Mouse (Mus musculus): Measurements from ENCODE around the gene Itsn1. TPM values are rescaled to one million over a fixed set of nuclear protein-coding genes. Genes with fewer than 3 reads are reported as not detected.
A peak's percentile ranks its signal among the peaks of the same experiment; 100 is the strongest.

Itsn1 gene
- polyA plus RNA-seq, 1 experiment from 2014 or later: 24.5 TPM

GRCm38 (mm10) chr16:91738505-91738904 is 9.4 kb downstream of the Itsn1 start:
- Histone ChIP-seq H3K9me3 (ENCODE audit: control insufficient read depth, low read length) (no peaks in the 10 kb centered on the region), H3K36me3 (ENCODE audit: control insufficient read depth, insufficient read depth, low read length) (no peaks in the 10 kb centered on the region), H3K27me3 (replicated peaks; ENCODE audit: control insufficient read depth, insufficient read depth, low read length) (no peaks in the 10 kb centered on the region), H3K27ac (ENCODE audit: low read depth, low read length) (no peak overlapping the region), H3K9ac (ENCODE audit: low read depth, low read length) (no peak overlapping the region), H3K4me1 (replicated peaks; ENCODE audit: control insufficient read depth, insufficient read depth, low read length) (peaks cover 25% of the 10 kb centered on the region), H3K4me3 (ENCODE audit: low read depth, low read length) (no peak overlapping the region), H3K4me2 (no peak overlapping the region)
- 80% methylated on average over 6 of the region's 6 CpGs for WGBS
- ATAC-seq (replicated peaks; ENCODE audit: low FRiP score) (no peak), DNase-seq (ENCODE audit: low spot score) (no peak)

- H3K36me3 ChIP-seq (ENCODE audit: control insufficient read depth, insufficient read depth, low read length): no peaks in the 10 kb centered on the region
- H3K9ac ChIP-seq (ENCODE audit: low read depth, low read length): no peak overlapping the region
- H3K4me1 ChIP-seq (replicated peaks; ENCODE audit: control insufficient read depth, insufficient read depth, low read length): peaks cover 21% of the 10 kb centered on the region
- H3K27me3 ChIP-seq (replicated peaks; ENCODE audit: control insufficient read depth, insufficient read depth, low read length): no peaks in the 10 kb centered on the region
- H3K9me3 ChIP-seq (ENCODE audit: control insufficient read depth, low read length): no peaks in the 10 kb centered on the region
- no peak overlapping the region for H3K4me3 ChIP-seq (ENCODE audit: low read depth, low read length)
- ATAC-seq (replicated peaks; ENCODE audit: low FRiP score): no peak
- no peak for DNase-seq (ENCODE audit: low spot score)
- H3K27ac ChIP-seq (ENCODE audit: low read depth, low read length): no peak overlapping the region
- no peak overlapping the region for H3K4me2 ChIP-seq
- 42% methylated on average over 8 of the region's 8 CpGs for WGBS
Measured at GRCm38 (mm10) chr16:91740184-91740917, 11.3 kb downstream of the Itsn1 start.

GRCm38 (mm10) chr16:91740918-91741255 is 11.8 kb downstream of the Itsn1 start:
- Histone ChIP-seq H3K4me3 (ENCODE audit: low read depth, low read length) (no peak overlapping the region), H3K9ac (ENCODE audit: low read depth, low read length) (no peak overlapping the region), H3K27me3 (replicated peaks; ENCODE audit: control insufficient read depth, insufficient read depth, low read length) (no peaks in the 10 kb centered on the region), H3K4me2 (no peak overlapping the region), H3K9me3 (ENCODE audit: control insufficient read depth, low read length) (no peaks in the 10 kb centered on the region), H3K27ac (ENCODE audit: low read depth, low read length) (no peak overlapping the region), H3K36me3 (ENCODE audit: control insufficient read depth, insufficient read depth, low read length) (no peaks in the 10 kb centered on the region), H3K4me1 (replicated peaks; ENCODE audit: control insufficient read depth, insufficient read depth, low read length) (peaks cover 19% of the 10 kb centered on the region)
- 62% methylated on average over 7 of the region's 7 CpGs for WGBS
- DNase-seq (ENCODE audit: low spot score) (no peak), ATAC-seq (replicated peaks; ENCODE audit: low FRiP score) (no peak)

GRCm38 (mm10) chr16:91743055-91743454 is 14.0 kb downstream of the Itsn1 start:
- no peak for DNase-seq (ENCODE audit: low spot score)
- no peak overlapping the region for H3K4me3 ChIP-seq (ENCODE audit: low read depth, low read length)
- ATAC-seq (replicated peaks; ENCODE audit: low FRiP score): no peak
- H3K9me3 ChIP-seq (ENCODE audit: control insufficient read depth, low read length): no peaks in the 10 kb centered on the region
- no peaks in the 10 kb centered on the region for H3K27me3 ChIP-seq (replicated peaks; ENCODE audit: control insufficient read depth, insufficient read depth, low read length)
- no peak overlapping the region for H3K9ac ChIP-seq (ENCODE audit: low read depth, low read length)
- H3K36me3 ChIP-seq (ENCODE audit: control insufficient read depth, insufficient read depth, low read length): no peaks in the 10 kb centered on the region
- H3K27ac ChIP-seq (ENCODE audit: low read depth, low read length): no peak overlapping the region
- WGBS: 78% methylated on average over 7 of the region's 7 CpGs
- peaks cover 11% of the 10 kb centered on the region for H3K4me1 ChIP-seq (replicated peaks; ENCODE audit: control insufficient read depth, insufficient read depth, low read length)
- H3K4me2 ChIP-seq: no peak overlapping the region

DNA sequence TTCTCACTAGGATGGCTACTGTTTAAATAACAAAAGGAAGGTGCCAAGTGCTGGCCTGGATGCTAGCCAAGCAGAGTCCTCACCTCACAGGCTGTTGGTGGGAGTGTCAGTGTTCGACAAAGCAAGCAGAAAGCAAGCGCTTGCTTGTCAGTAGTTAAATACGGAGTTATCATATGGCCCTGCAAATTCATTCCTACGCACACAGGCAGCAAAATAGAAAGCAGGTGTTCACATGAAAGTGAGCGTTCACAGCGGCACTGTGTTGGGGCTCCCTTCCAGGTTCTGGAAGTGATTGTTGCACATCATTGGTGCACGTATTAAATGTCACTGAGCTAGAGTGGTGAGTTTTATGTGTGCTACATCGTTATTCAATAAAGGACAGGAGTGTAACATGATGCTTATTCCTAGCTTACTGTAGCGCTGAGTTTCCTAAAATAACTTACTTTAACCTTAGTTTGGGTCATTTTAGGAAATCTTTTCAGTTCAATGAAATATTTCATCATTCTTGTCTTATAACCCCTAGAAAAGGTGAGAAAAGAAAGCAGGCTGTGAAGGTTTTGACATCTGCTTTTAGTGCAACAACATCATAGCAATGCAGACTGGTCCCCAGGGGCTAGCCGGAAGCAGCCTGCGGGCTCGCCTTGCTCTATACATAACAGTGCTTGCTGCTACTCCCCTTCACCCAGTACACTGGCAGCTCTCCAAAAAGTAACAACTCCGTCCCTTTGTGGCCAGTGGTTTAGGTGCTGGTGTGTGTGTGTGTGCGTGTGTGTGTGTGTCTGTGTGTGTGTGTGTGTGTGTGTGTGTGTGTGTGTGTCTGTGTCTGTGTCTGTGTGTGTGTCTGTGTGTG is 17.2 kb downstream of the Itsn1 start:
- Histone ChIP-seq H3K27me3 (replicated peaks; ENCODE audit: control insufficient read depth, insufficient read depth, low read length) (no peaks in the 10 kb centered on the region), H3K4me2 (no peak overlapping the region), H3K27ac (ENCODE audit: low read depth, low read length) (no peak overlapping the region), H3K9me3 (ENCODE audit: control insufficient read depth, low read length) (no peaks in the 10 kb centered on the region), H3K9ac (ENCODE audit: low read depth, low read length) (no peak overlapping the region), H3K4me1 (replicated peaks; ENCODE audit: control insufficient read depth, insufficient read depth, low read length) (peaks cover 2% of the 10 kb centered on the region; the same call in 1 of the 2 replicates), H3K36me3 (ENCODE audit: control insufficient read depth, insufficient read depth, low read length) (no peaks in the 10 kb centered on the region), H3K4me3 (ENCODE audit: low read depth, low read length) (no peak overlapping the region)
- ATAC-seq (replicated peaks; ENCODE audit: low FRiP score): no peak
- DNase-seq (ENCODE audit: low spot score): no peak
- WGBS: 68% methylated on average over 14 of the region's 14 CpGs

DNA sequence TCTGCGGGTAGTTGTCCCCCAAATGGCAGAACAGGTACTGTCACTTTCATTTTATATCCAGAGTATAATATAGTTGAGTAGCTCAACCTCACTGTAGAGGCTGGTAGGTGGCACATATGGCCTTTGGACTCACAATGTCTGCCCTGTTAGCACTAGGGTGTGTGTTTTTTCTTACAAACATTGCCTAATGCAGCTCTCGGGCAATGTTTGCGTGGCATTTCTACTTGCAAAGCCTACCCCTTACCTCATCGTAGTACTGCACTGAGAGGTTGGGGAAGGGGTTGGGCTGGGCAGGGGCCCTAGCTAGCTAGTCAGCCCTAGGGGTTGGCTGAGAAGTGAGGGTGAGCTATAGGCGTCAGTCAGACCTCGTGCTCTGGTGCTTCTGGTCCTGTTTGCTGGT is 18.5 kb downstream of the Itsn1 start:
- WGBS: 82% methylated on average over 6 of the region's 6 CpGs
- H3K9me3 ChIP-seq (ENCODE audit: control insufficient read depth, low read length): no peaks in the 10 kb centered on the region
- ATAC-seq (replicated peaks; ENCODE audit: low FRiP score) (peak; percentile 72), DNase-seq (ENCODE audit: low spot score) (no peak)
- H3K27ac ChIP-seq (ENCODE audit: low read depth, low read length): peak overlapping the region; percentile 22; the same call in 1 of the 2 replicates
- H3K36me3 ChIP-seq (ENCODE audit: control insufficient read depth, insufficient read depth, low read length): no peaks in the 10 kb centered on the region
- no peak overlapping the region for H3K4me3 ChIP-seq (ENCODE audit: low read depth, low read length)
- no peak overlapping the region for H3K4me2 ChIP-seq
- H3K4me1 ChIP-seq (replicated peaks; ENCODE audit: control insufficient read depth, insufficient read depth, low read length): no peaks in the 10 kb centered on the region
- no peak overlapping the region for H3K9ac ChIP-seq (ENCODE audit: low read depth, low read length)
- H3K27me3 ChIP-seq (replicated peaks; ENCODE audit: control insufficient read depth, insufficient read depth, low read length): no peaks in the 10 kb centered on the region

DNA sequence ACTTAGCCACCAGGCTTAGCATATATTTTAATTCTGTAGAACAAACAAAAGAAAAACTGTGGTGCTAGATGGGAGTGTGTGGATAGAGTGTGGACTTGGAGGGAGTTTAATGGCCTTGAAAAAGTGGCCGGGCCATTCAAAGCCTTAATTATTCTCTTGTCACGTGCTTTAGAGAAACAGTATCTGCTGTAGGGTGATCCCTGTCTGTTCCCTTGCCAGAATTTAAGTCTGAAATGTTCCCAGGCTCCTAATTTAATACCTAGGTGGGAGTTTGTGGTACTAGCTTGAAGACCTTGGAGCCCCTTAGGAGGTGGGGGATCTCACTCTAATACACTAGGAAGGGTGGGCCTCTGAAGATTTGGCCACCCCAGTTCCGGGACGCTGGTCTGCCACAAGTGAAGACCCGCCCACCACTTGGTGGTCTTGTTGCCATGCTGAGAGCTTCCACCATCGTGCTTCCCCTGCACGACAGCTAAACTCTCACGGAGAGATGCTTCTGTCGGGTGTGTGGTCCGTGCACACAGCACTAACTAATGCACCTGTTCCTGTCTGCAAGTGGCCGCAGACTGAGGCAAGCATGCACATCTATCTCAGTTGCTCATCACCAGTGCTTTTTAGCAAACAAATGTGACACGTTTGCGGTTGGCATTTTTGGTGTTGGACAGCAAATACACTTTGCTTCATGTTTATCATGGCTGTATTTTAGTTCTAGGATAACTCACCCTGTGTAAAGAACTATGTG is 22.7 kb downstream of the Itsn1 start:
- no peak for DNase-seq (ENCODE audit: low spot score)
- ATAC-seq (replicated peaks; ENCODE audit: low FRiP score): no peak
- no peaks in the 10 kb centered on the region for H3K36me3 ChIP-seq (ENCODE audit: control insufficient read depth, insufficient read depth, low read length)
- 83% methylated on average over 13 of the region's 13 CpGs for WGBS
- no peaks in the 10 kb centered on the region for H3K27me3 ChIP-seq (replicated peaks; ENCODE audit: control insufficient read depth, insufficient read depth, low read length)
- no peak overlapping the region for H3K9ac ChIP-seq (ENCODE audit: low read depth, low read length)
- H3K27ac ChIP-seq (ENCODE audit: low read depth, low read length): no peak overlapping the region
- H3K9me3 ChIP-seq (ENCODE audit: control insufficient read depth, low read length): no peaks in the 10 kb centered on the region
- no peaks in the 10 kb centered on the region for H3K4me1 ChIP-seq (replicated peaks; ENCODE audit: control insufficient read depth, insufficient read depth, low read length)
- H3K4me3 ChIP-seq (ENCODE audit: low read depth, low read length): no peak overlapping the region
- H3K4me2 ChIP-seq: no peak overlapping the region

DNA sequence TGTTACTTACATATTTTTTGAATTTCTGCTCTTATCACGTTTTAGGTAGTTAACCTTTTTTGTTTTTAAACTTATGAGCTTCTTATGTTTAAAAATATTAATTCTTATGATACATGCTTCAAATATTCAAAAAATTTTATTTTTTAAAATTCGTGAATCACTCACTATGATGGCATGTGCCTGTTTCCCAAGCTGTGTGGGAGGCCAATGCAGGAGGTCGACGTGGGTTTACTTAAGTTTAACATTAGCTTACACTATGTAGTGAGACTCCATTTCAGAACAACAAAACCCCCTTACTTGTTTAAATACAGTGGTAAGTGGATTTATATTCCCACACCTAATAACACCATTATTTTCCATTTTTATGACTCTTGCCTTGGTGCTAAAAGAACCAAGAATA is 24.5 kb downstream of the Itsn1 start:
- Histone ChIP-seq H3K36me3 (ENCODE audit: control insufficient read depth, insufficient read depth, low read length) (no peaks in the 10 kb centered on the region), H3K27me3 (replicated peaks; ENCODE audit: control insufficient read depth, insufficient read depth, low read length) (no peaks in the 10 kb centered on the region), H3K4me3 (ENCODE audit: low read depth, low read length) (no peak overlapping the region), H3K4me1 (replicated peaks; ENCODE audit: control insufficient read depth, insufficient read depth, low read length) (no peaks in the 10 kb centered on the region), H3K9ac (ENCODE audit: low read depth, low read length) (no peak overlapping the region), H3K27ac (ENCODE audit: low read depth, low read length) (no peak overlapping the region), H3K4me2 (no peak overlapping the region), H3K9me3 (ENCODE audit: control insufficient read depth, low read length) (no peaks in the 10 kb centered on the region)
- DNase-seq (ENCODE audit: low spot score) (no peak), ATAC-seq (replicated peaks; ENCODE audit: low FRiP score) (no peak)
- 77% methylated on average over 4 of the region's 4 CpGs for whole genome bisulfite sequencing
